Mouse (Mus musculus): ENCODE results near the gene Olfr1225. TPM values are rescaled to one million over a fixed set of nuclear protein-coding genes. Genes with fewer than 3 reads are reported as not detected.
"Not testable (repeated sequence)": the region's sequence is repeated elsewhere in the genome, so short reads cannot be mapped to it uniquely, and the experiment has no call there.

Gene Olfr1225
- not detected for total RNA-seq (2021)

DNA sequence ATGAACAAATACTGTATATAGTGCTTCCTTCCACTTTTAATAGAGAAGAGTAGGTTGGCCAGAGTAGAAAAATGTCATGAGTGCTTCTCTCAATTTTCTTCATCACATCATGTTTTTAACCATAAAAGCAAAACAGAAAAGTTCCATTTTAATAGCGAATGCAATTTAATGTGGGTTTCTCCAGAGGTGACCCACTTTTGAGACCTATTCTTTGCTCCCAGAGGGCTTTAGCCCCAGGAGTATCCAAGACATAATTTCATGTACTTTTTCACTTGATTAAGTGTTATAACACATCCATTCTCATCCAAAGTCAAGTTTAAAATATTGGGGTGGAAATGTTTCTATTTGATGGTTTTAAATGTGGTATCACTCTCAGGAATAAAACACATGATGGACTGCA lies at the start of gene Olfr1225:
Olfr1225 (minus strand) TSS at position 101 of the 400 bp plus-strand sequence.
- intact Hi-C loops (cut with DNase I) = no loop called here
- no peak for DNase-seq

DNA sequence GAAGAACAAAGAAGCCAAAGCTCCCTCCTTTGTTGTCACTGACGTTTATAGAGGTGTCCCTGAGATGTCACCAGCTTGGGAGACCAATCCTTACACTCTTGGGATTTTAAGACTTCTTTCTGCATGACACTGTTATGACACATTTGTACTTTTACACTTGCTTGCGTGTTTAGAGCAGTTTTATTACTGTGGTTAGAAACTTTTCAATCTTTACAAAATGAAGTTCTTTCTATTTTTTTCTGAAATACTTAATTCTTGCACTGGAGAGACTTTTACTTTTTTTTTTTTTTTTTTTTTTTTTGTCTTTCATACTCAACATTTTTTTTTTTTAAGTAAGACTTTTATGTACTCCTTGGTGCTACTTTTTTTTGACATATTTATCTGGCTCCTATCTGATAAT lies 25.5 kb upstream of the Olfr1225 start, which contains the start of gene Olfr1226:
Olfr1226 (minus strand) TSS at position 101 of the 400 bp plus-strand sequence.
- DNase-seq = no peak
- intact Hi-C loops (cut with DNase I) = no loop called here

DNA sequence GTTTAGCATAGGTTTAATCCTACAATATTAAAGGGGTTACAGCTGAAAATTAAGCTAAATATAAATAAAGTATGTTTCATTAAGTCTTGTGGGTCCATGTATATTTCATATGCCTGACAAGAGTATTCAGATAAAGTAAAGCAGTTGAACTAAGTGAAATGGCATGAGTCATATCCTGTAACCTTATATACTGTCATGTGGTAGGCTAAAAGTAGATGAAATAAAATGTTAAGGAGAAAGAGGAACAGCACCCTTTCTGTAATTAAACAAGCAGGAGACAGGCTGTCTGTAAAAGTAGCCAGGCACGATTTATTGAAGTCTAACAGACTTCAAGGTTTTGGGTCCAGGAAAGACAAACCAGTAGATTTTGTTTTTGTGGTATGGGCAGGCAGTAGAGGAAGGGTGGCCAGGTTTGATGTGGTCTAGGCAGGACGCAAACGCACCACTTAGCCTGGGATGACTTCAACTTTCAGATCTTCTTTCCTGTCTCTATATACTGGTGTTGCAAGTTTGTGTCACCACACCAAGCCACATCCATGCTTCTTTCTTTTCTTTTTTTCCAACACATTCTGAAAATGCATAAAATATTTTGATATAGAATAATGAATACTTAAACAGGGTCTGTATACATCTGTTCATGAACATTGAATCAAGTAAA lies 22.0 kb upstream of the Olfr1225 start:
- intact Hi-C loops (cut with DNase I) = no loop called here
- DNase-seq = no peak

DNA sequence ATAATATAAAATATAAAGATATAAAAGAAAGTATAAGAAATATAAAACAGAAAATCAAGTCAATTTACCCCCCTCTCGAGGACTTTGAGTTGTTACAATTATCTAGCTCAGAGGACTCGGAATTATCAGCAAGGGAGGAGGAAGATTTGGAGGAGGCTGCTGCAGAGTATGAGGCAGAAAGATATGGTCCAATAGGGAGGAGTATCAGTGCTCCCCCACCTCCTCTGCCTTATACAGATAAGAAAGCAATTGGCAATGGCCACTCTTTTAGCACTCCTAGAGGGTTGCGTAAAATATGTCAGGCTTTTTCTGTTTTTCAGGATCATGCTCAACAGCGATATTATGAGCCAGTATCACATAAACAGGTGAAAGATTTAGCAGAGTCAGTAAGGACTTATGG lies 9.8 kb downstream of the Olfr1225 start:
- DNase-seq; intact Hi-C loops (cut with DNase I): not testable (repeated sequence)

DNA sequence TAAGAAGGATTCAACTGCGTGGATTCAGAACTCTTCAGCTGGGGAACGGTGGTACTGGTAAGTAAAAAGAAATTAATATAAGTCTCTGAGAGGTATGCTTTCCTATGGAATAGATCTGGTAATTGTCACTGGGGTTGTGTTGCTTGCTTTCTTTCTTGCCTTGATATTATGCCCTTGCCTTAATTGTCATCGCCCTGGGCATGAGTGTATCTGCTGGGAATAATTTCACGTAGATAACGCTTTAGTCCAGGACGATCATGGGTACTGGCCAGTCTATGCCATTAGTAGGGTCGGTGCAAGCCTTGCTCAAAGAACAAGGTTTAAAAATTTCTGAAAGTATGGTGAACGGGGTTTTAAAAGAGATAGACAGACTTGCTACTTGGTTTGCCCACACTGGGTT lies 10.5 kb downstream of the Olfr1225 start, which contains the start of gene Olfr1224-ps1:
Olfr1224-ps1 (minus strand) TSS at position 101 of the 400 bp plus-strand sequence.
- intact Hi-C loops (cut with DNase I); DNase-seq: not testable (repeated sequence)

DNA sequence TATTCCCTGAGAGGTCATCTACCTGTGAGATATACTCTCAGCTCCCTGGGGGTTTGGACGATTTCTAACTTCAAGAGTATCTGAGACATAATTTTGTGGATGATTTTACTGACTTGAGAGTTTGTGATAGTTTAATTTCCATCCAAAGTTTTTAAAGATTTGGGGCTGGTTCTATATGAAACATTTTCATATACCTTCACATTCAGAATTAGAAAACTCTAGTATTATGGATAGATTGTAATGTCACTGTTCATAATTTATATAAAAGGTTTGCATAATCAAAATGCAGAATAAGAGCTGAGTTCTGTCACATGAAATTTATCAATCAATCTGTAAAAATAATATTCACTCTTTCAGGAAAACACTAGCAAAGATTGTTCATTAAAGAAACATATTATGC lies 23.0 kb downstream of the Olfr1225 start, which contains the start of gene Olfr1223:
Olfr1223 (minus strand) TSS at position 101 of the 400 bp plus-strand sequence.
- intact Hi-C loops (cut with DNase I) = no loop called here
- no peak for DNase-seq

DNA sequence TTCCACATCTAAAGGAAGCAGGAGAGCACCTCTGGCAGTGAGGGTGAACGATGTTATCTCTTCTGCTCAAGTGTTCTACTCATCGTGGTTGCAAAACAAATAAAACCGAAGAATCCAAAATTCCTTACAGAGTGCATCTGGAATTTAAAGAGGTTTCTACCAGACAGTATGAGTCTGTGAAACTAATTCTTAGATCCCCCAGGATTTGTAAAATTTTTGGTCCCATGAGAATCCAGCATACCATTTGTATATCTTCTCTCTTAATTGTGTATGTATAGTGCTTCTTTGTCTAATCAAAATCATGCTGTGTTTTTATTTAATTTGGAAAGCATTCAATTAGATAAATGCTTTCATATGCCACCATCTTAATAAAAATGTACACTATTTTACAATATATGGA lies 41.5 kb downstream of the Olfr1225 start, which contains the start of gene Olfr1222:
Olfr1222 (minus strand) TSS at position 101 of the 400 bp plus-strand sequence.
- no peak for DNase-seq
- intact Hi-C loops (cut with DNase I) = no loop called here

Other genes starting within 250 kb of the Olfr1225 start
- gene Olfr1211, start 236.6 kb downstream of the Olfr1225 start, total RNA-seq (2021) = not detected
- not detected for gene Olfr1212, start 220.7 kb downstream of the Olfr1225 start, total RNA-seq (2021)
- not detected for gene Gm13762, start 194.4 kb downstream of the Olfr1225 start, total RNA-seq (2021)
- not detected for gene Olfr1214, start 182.0 kb downstream of the Olfr1225 start, total RNA-seq (2021)
- gene Olfr1215, start 167.7 kb downstream of the Olfr1225 start, total RNA-seq (2021) = not detected
- gene Olfr1216, start 156.3 kb downstream of the Olfr1225 start, total RNA-seq (2021) = not detected
- gene Olfr1217, start 142.6 kb downstream of the Olfr1225 start, total RNA-seq (2021) = not detected
- gene Olfr1218, start 113.5 kb downstream of the Olfr1225 start, total RNA-seq (2021) = not detected
- gene Olfr1219, start 91.2 kb downstream of the Olfr1225 start, total RNA-seq (2021) = not detected
- gene Olfr1220, start 67.8 kb downstream of the Olfr1225 start, total RNA-seq (2021) = not detected
- gene Olfr1221, start 57.4 kb downstream of the Olfr1225 start, total RNA-seq (2021) = not detected
- gene Olfr1222, start 41.6 kb downstream of the Olfr1225 start, total RNA-seq (2021) = not detected
- not detected for gene Olfr1223, start 23.1 kb downstream of the Olfr1225 start, total RNA-seq (2021)
- not detected for gene Olfr1224-ps1, start 10.6 kb downstream of the Olfr1225 start, total RNA-seq (2021)
- gene Olfr1226, start 25.4 kb upstream of the Olfr1225 start, total RNA-seq (2021) = not detected
- gene Olfr1228, start 79.4 kb upstream of the Olfr1225 start, total RNA-seq (2021) = not detected
- gene Olfr1229, start 113.3 kb upstream of the Olfr1225 start, total RNA-seq (2021) = not detected
- not detected for gene Olfr1230, start 122.6 kb upstream of the Olfr1225 start, total RNA-seq (2021)
- gene Olfr1231, start 132.4 kb upstream of the Olfr1225 start, total RNA-seq (2021) = not detected
- not detected for gene Olfr1232, start 155.0 kb upstream of the Olfr1225 start, total RNA-seq (2021)
- gene Olfr1233, start 167.7 kb upstream of the Olfr1225 start, total RNA-seq (2021) = not detected
- not detected for gene Olfr1234, start 190.2 kb upstream of the Olfr1225 start, total RNA-seq (2021)
- gene Olfr1238, start 235.0 kb upstream of the Olfr1225 start, total RNA-seq (2021) = not detected
- gene Olfr1239, start 245.7 kb upstream of the Olfr1225 start, total RNA-seq (2021) = not detected

Data from heart, postnatal 36 days (tissue).